Mouse (Mus musculus) forelimb bud, embryonic 11.5 days (tissue): Measurements from ENCODE around the gene Snap91.

Experiments used
- DNase-seq: peaks from one replicate; pipeline ENCODE4 v3.0.0-alpha.2; 2012; ENCODE audit warnings: low read depth, low spot score

The Snap91 gene

GRCm38 (mm10) chr9:86880113-86880972 is at the start of gene Snap91:
TSS of gene Snap91 (minus strand) at chr9:86880654.
- DNase-seq, result peak; percentile 40

- DNase-seq, result no peak
These were observed 46.1 kb upstream of the Snap91 start for GRCm38 (mm10) chr9:86926519-86926918.

- no peak for DNase-seq
These were observed 45.2 kb upstream of the Snap91 start for GRCm38 (mm10) chr9:86925688-86926087.

- peak; percentile 36 for DNase-seq
These were observed 42.0 kb upstream of the Snap91 start for GRCm38 (mm10) chr9:86922430-86922829.

- no peak for DNase-seq
These were observed 36.1 kb upstream of the Snap91 start for GRCm38 (mm10) chr9:86916543-86916942.

GRCm38 (mm10) chr9:86899502-86900199 is 19.2 kb upstream of the Snap91 start:
- no peak for DNase-seq

- peak; percentile 7 for DNase-seq
These were observed 990 bp downstream of the Snap91 start for GRCm38 (mm10) chr9:86879216-86880112.

GRCm38 (mm10) chr9:86878716-86879115 is 1.7 kb downstream of the Snap91 start:
- DNase-seq, result no peak

GRCm38 (mm10) chr9:86873681-86874080 is 6.8 kb downstream of the Snap91 start:
- no peak for DNase-seq

GRCm38 (mm10) chr9:86869586-86870338 is 10.7 kb downstream of the Snap91 start:
- no peak for DNase-seq

GRCm38 (mm10) chr9:86858101-86858500 is 22.4 kb downstream of the Snap91 start:
- DNase-seq, result no peak

- no peak for DNase-seq
These were observed 22.8 kb downstream of the Snap91 start for GRCm38 (mm10) chr9:86857626-86858025.

- DNase-seq, result no peak
These were observed 27.6 kb downstream of the Snap91 start for GRCm38 (mm10) chr9:86852861-86853260.

- DNase-seq, result no peak
These were observed 28.8 kb downstream of the Snap91 start for GRCm38 (mm10) chr9:86851689-86852088.

- no peak for DNase-seq
These were observed 29.8 kb downstream of the Snap91 start for GRCm38 (mm10) chr9:86850452-86851207.

- DNase-seq, result no peak
These were observed 36.6 kb downstream of the Snap91 start for GRCm38 (mm10) chr9:86843747-86844353.

- no peak for DNase-seq
These were observed 50.7 kb downstream of the Snap91 start for GRCm38 (mm10) chr9:86829792-86830191.

- no peak for DNase-seq
These were observed 51.4 kb downstream of the Snap91 start for GRCm38 (mm10) chr9:86829034-86829433.

- DNase-seq, result no peak
These were observed 61.1 kb downstream of the Snap91 start for GRCm38 (mm10) chr9:86819366-86819765.

GRCm38 (mm10) chr9:86817673-86818072 is 62.8 kb downstream of the Snap91 start:
- DNase-seq, result no peak
